Mouse (Mus musculus): ENCODE results near the gene Ccdc136. TPM values are rescaled to one million over a fixed set of nuclear protein-coding genes. Genes with fewer than 3 reads are reported as not detected.

Ccdc136 gene
- polyA plus RNA-seq, 1 experiment from 2014 or later = 0.94 TPM

DNA sequence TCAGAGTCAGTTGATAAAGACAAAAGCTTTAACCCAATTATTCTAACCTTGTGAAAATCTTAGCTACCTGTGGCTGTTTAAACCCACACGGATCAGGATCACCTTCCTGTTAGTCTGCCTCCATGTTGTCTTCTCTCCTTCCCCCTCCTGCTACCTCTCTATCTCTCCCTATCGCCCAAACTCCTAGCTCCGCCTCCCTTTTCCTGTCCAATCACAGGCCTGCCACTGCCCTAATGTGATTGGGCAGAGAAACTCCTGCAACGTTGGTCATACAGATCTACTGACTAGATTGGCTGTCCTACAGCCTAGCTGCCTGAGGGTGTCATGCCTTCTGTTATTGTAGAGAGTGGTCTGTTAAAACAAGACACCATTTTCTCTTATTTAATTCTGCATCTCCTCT is 53.7 kb downstream of the Ccdc136 start:
- no peaks in the 10 kb centered on the region for H3K9me3 ChIP-seq (replicated peaks)
- no peak for ATAC-seq
- H3K4me2 ChIP-seq = no peak overlapping the region

DNA sequence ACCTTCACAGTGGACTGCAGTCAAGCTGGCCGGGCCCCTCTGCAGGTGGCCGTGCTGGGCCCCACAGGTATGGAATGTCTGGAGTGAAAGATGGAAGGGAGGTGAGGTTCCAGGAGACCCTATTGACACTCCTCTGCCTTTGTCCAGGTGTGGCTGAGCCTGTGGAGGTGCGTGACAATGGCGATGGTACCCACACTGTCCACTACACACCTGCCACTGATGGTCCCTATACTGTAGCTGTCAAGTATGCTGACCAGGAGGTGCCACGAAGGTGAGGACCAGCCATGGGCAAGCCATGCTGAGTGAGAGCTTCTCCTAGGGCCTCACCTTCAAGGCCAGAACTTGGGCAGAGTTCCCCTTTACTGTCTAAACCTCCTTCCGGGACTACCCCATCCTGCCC is 54.6 kb downstream of the Ccdc136 start:
- H3K4me2 ChIP-seq = no peak overlapping the region
- H3K36me3 ChIP-seq = no peaks in the 10 kb centered on the region
- WGBS (ENCODE audit: insufficient replicate concordance) = 85% methylated on average over 6 of the region's 6 CpGs
- ATAC-seq = no peak
- no peaks in the 10 kb centered on the region; the same call in 1 of the 2 replicates for H3K27me3 ChIP-seq (replicated peaks)
- no peaks in the 10 kb centered on the region for H3K9me3 ChIP-seq (replicated peaks)
- H3K4me1 ChIP-seq = no peaks in the 10 kb centered on the region
- no peak overlapping the region for H3K4me3 ChIP-seq
- no peak overlapping the region for H3K27ac ChIP-seq
- no peak overlapping the region for H3K9ac ChIP-seq

More for the DNA sequence above, 53.7 kb downstream of the Ccdc136 start:
- H3K36me3 ChIP-seq = no peaks in the 10 kb centered on the region
- H3K27me3 ChIP-seq (replicated peaks) = no peaks in the 10 kb centered on the region; the same call in 1 of the 2 replicates
- no peak overlapping the region for H3K4me3 ChIP-seq
- H3K4me1 ChIP-seq = no peaks in the 10 kb centered on the region
- H3K27ac ChIP-seq = no peak overlapping the region
- H3K9ac ChIP-seq = no peak overlapping the region
- WGBS (ENCODE audit: insufficient replicate concordance) = 18% methylated on average over 4 of the region's 4 CpGs

DNA sequence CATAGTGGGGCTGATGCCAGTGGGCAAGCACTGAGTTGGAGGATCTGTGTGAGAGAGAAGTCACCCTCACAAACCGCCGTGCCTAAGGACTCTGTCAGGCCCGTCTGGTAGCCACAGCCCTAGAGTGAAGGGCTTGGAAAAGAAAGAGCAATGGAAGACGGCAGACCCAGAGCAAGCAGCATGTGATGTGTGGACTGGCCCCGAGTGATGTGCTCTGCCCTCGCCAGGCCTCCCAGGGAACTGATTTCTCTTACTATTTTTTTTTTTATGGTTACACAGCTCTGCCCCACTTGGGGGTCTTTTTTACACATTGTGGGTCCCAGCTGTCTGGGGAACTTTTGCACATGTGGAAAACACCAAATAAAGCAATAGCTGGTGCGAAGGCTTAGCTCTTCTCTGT is 65.4 kb downstream of the Ccdc136 start:
- no peaks in the 10 kb centered on the region for H3K9me3 ChIP-seq (replicated peaks)
- 52% methylated on average over 7 of the region's 7 CpGs for WGBS (ENCODE audit: insufficient replicate concordance)
- H3K27me3 ChIP-seq (replicated peaks) = peaks cover 10% of the 10 kb centered on the region; the same call in 1 of the 2 replicates
- no peak for ATAC-seq
- H3K9ac ChIP-seq = no peak overlapping the region
- H3K27ac ChIP-seq = no peak overlapping the region
- no peak overlapping the region for H3K4me3 ChIP-seq
- H3K4me2 ChIP-seq = no peak overlapping the region
- H3K36me3 ChIP-seq = no peaks in the 10 kb centered on the region
- H3K4me1 ChIP-seq = no peaks in the 10 kb centered on the region

DNA sequence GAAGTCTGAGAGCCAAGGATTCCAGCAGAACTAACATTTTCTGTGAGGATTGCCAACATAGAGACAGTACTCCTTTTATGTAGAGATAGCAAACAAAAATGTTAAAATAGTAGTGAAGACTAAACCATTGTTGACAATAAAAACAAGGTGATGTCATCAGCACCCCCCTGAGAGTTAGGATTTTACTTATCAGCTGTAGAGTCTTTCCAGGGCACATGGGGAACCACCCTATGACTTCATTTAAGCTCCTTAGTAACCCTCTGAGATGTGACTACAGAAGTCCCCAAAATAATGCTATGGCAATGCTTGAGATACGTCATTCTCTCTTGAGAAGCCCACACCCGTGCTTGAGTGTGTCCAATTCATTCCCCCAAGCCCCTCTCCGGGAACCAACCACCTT is 67.3 kb downstream of the Ccdc136 start:
- Histone ChIP-seq H3K27ac (no peak overlapping the region), H3K4me1 (peaks cover 3% of the 10 kb centered on the region), H3K36me3 (no peaks in the 10 kb centered on the region), H3K4me3 (no peak overlapping the region), H3K4me2 (no peak overlapping the region), H3K9me3 (replicated peaks) (no peaks in the 10 kb centered on the region), H3K27me3 (replicated peaks) (0 out of 2 replicates have a peak, but pooled peaks cover 10% of the 10 kb centered on the region), H3K9ac (no peak overlapping the region)
- no peak for ATAC-seq
- 68% methylated on average over 3 of the region's 3 CpGs for WGBS (ENCODE audit: insufficient replicate concordance)

DNA sequence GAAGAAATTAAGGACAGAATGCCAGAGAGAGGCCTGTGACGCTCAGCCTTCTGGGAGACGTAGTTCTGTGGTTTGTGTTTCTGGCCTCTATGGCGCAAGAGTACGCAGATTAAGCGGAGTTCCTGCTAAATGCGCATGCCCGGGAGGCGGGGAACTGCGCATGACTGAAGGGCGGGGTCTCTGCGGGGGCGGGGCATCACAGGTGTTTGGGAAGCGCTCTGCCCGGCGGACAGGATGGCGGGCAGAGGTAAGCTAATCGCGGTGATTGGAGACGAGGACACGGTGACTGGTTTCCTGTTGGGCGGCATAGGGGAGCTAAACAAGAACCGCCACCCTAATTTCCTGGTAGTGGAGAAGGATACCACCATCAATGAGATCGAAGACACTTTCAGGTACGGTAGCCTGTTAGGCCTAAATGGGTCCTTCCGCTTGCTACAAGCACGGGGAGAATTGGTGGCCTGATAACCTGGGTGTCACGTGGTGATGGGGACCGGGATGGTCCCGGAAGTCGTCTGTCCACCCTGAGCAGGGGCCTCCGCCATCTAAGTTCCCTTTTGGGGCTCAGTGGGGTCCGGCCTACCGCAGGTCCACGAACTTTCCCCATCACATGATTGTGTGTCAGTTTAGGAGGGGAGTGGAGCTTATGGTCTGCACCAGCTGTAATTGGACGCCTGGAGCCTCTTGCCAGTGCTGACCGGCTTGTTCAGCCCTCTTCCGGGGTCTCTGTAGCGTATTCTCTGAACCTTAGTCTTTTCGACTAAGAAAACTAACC is 71.7 kb downstream of the Ccdc136 start, which contains the start of gene Atp6v1f:
TSS of gene Atp6v1f (plus strand) at position 136 of the 772 bp plus-strand sequence.
- 0 out of 2 replicates have a peak, but pooled peaks cover under 1% of the 10 kb centered on the region for H3K27me3 ChIP-seq (replicated peaks)
- peaks cover 25% of the 10 kb centered on the region for H3K36me3 ChIP-seq
- peak within 1 kb of the TSS; percentile 65 for H3K27ac ChIP-seq
- H3K9me3 ChIP-seq (replicated peaks) = no peaks in the 10 kb centered on the region
- H3K9ac ChIP-seq = peak within 1 kb of the TSS; percentile 77
- WGBS (ENCODE audit: insufficient replicate concordance) = under 1% methylated on average over 39 of the region's 39 CpGs
- H3K4me2 ChIP-seq = peak within 1 kb of the TSS; percentile 78
- peak; percentile 91 for ATAC-seq
- H3K4me1 ChIP-seq = peaks cover 11% of the 10 kb centered on the region
- peak within 1 kb of the TSS; percentile 67 for H3K4me3 ChIP-seq

DNA sequence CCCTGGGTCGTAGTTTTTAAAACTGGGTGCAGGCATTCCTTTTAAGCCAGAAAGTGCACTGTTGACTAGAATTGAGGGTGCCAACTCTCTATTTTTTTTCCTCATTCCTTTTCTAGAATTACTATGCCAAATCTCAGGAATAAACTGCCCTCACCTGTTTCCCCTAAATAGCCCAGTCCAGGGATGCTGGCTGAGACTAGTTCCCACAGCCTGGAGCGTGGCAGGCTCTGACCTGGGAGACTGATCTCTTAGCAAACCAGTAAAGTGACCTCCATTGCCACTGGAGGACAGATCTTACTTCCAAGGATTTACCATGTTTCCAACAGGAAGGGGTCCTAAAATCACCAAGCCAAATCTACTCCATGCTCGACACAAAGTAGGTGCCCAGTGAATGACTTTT is 72.7 kb downstream of the Ccdc136 start:
- ATAC-seq = no peak
- Histone ChIP-seq H3K27me3 (replicated peaks) (no peaks in the 10 kb centered on the region), H3K9ac (peak overlapping the region; percentile 77), H3K4me1 (peaks cover 18% of the 10 kb centered on the region), H3K36me3 (peaks cover 25% of the 10 kb centered on the region), H3K4me3 (peak overlapping the region; percentile 67), H3K27ac (0 out of 2 replicates have a peak overlapping the region, but pooled peaks have one; percentile 65), H3K4me2 (peak overlapping the region; percentile 78), H3K9me3 (replicated peaks) (no peaks in the 10 kb centered on the region)
- 68% methylated on average over 3 of the region's 3 CpGs for WGBS (ENCODE audit: insufficient replicate concordance)

DNA sequence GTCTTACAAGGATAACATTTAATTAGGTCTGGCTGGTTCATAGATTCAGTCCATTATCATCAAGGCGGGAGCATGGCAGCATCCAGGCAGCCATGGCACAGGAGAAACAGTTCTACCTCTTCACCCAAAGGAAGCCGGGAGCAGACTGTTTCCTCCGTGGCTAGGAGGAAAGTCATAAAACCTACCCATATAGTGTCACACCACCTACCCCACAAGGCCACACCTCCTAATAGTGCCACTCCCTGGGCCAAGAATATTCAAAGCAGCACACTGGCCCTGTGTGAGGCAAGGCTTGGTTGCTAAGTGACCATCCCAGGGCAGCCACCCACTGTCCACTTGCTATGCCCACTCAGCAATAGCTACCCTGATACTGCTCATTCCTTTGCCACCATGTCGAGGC is 75.0 kb downstream of the Ccdc136 start, which contains the start of gene Atp6v1fnb:
TSS of gene Atp6v1fnb (plus strand) at position 301 of the 400 bp plus-strand sequence.
- WGBS (ENCODE audit: insufficient replicate concordance) = 82% methylated on average over 4 of the region's 4 CpGs
- peaks cover 27% of the 10 kb centered on the region for H3K4me1 ChIP-seq
- no peaks in the 10 kb centered on the region for H3K9me3 ChIP-seq (replicated peaks)
- H3K27me3 ChIP-seq (replicated peaks) = peaks cover 19% of the 10 kb centered on the region; the same call in 1 of the 2 replicates
- no peak within 1 kb of the TSS for H3K27ac ChIP-seq
- no peak within 1 kb of the TSS for H3K9ac ChIP-seq
- no peak within 1 kb of the TSS for H3K4me3 ChIP-seq
- no peak within 1 kb of the TSS for H3K4me2 ChIP-seq
- no peak for ATAC-seq
- H3K36me3 ChIP-seq = peaks cover 25% of the 10 kb centered on the region

DNA sequence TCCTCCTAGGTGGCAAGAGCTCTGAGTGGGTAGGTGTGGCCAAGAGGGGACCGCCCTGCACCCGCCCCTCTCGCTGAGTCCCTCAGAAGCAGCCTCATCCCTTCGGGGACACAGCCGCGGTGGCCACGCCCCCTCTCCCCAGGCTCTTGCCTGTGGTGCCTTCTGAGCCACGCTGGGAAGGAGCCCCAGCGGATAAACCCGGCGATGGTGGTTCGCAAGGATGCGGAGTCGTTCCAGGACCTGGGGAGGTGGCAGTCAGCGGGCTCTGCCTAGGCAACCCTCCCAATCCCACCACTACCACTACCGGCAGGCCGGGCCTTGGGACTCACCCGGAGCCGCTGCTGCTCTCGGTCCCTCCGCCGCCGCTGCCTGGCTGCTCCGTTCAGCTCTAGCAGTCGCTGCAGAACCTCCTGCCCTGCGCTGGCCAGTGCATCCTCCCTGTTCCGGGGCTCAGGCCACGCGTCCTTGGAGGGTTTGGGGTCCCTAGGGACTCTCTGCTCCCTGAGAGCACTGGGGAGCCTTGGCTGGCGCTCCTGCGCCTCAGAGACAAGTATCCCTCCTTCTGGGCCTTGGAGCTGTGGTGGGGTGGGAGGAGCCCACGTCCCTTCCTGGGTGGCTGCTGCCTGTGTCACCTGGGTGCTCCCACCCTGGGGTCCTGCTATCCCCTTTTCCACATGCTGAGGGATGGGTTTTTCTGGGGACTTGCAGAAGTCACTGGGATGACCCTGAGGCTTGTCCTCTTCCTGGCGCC is 78.0 kb downstream of the Ccdc136 start:
- peaks cover 16% of the 10 kb centered on the region for H3K4me1 ChIP-seq
- ATAC-seq = peak; percentile 98
- H3K4me3 ChIP-seq = peak overlapping the region; percentile 57
- 4% methylated on average over 33 of the region's 33 CpGs for WGBS (ENCODE audit: insufficient replicate concordance)
- H3K36me3 ChIP-seq = peaks cover 25% of the 10 kb centered on the region
- peak overlapping the region; percentile 81 for H3K4me2 ChIP-seq
- H3K9ac ChIP-seq = peak overlapping the region; percentile 68
- peaks cover 43% of the 10 kb centered on the region for H3K27me3 ChIP-seq (replicated peaks)
- H3K27ac ChIP-seq = no peak overlapping the region
- H3K9me3 ChIP-seq (replicated peaks) = no peaks in the 10 kb centered on the region

DNA sequence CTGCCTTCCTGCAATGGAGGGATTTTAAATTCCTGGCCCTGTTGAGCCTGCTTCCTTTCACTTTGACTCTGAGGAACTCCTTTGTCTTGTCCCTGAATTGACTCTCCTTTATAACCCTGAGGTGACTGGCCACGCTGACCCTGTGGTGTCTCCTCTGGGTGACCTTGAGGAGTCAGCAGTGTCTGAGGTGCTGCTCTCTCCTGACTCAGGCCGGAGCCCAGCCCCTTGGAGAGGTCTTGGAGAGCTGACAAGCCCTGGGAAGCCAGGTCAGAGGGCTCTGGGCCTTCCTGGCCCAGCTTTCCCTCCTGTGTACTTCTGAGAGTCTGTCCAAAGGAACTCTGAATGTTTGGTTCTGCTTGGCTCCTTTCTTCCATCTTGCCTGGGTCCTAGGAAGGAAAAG is 78.6 kb downstream of the Ccdc136 start:
- no peak for ATAC-seq
- H3K27ac ChIP-seq = no peak overlapping the region
- H3K27me3 ChIP-seq (replicated peaks) = peaks cover 43% of the 10 kb centered on the region
- no peaks in the 10 kb centered on the region for H3K9me3 ChIP-seq (replicated peaks)
- H3K4me3 ChIP-seq = peak overlapping the region; percentile 57; the same call in 1 of the 2 replicates
- WGBS (ENCODE audit: insufficient replicate concordance) = 65% methylated on average over 2 of the region's 2 CpGs
- peak overlapping the region; percentile 81 for H3K4me2 ChIP-seq
- peaks cover 22% of the 10 kb centered on the region for H3K36me3 ChIP-seq
- peaks cover 16% of the 10 kb centered on the region for H3K4me1 ChIP-seq
- 0 out of 2 replicates have a peak overlapping the region, but pooled peaks have one; percentile 68 for H3K9ac ChIP-seq

Small RNA genes lying within 50 kb of the gene (microRNA-seq; reads per million reads assigned to microRNA genes)
- gene Gm26220 (not detected), gene Gm44354 (not detected)

Other genes with a start within 250 kb of the Ccdc136 start
- gene Rbm28, start 231.3 kb upstream of the Ccdc136 start, polyA plus RNA-seq (2016; fragmentation: Nextera tagmentation; extraction: Ambion mirVana) = 23.2 and 27.2 TPM in 2 replicates
- 0.07 and 0.12 TPM in 2 replicates for gene Prrt4, start 216.7 kb upstream of the Ccdc136 start, polyA plus RNA-seq (2016; fragmentation: Nextera tagmentation; extraction: Ambion mirVana)
- gene Impdh1, start 179.9 kb upstream of the Ccdc136 start, polyA plus RNA-seq (2016; fragmentation: Nextera tagmentation; extraction: Ambion mirVana) = 13.7 and 14.3 TPM in 2 replicates
- 19.1 and 20.0 TPM in 2 replicates for gene Hilpda, start 123.8 kb upstream of the Ccdc136 start, polyA plus RNA-seq (2016; fragmentation: Nextera tagmentation; extraction: Ambion mirVana)
- 0.20 and 0.31 TPM in 2 replicates for gene Fam71f2, start 116.7 kb upstream of the Ccdc136 start, polyA plus RNA-seq (2016; fragmentation: Nextera tagmentation; extraction: Ambion mirVana)
- not detected in 2 replicates for gene Fam71f1, start 77.2 kb upstream of the Ccdc136 start, polyA plus RNA-seq (2016; fragmentation: Nextera tagmentation; extraction: Ambion mirVana)
- 127 and 131 TPM in 2 replicates for gene Calu, start 48.2 kb upstream of the Ccdc136 start, polyA plus RNA-seq (2016; fragmentation: Nextera tagmentation; extraction: Ambion mirVana)
- gene Opn1sw, start 7.8 kb upstream of the Ccdc136 start, polyA plus RNA-seq (2016; fragmentation: Nextera tagmentation; extraction: Ambion mirVana) = 0.08 TPM in 1 of 2 replicates, not detected in the other
- gene Flnc, start 36.9 kb downstream of the Ccdc136 start, polyA plus RNA-seq (2016; fragmentation: Nextera tagmentation; extraction: Ambion mirVana) = 2.2 and 2.8 TPM in 2 replicates
- gene Atp6v1f, start 71.4 kb downstream of the Ccdc136 start, polyA plus RNA-seq (2016; fragmentation: Nextera tagmentation; extraction: Ambion mirVana) = 149 and 161 TPM in 2 replicates
- gene Atp6v1fnb, start 75.1 kb downstream of the Ccdc136 start, polyA plus RNA-seq (2016; fragmentation: Nextera tagmentation; extraction: Ambion mirVana) = not detected in 2 replicates
- gene Kcp, start 111.6 kb downstream of the Ccdc136 start, polyA plus RNA-seq (2016; fragmentation: Nextera tagmentation; extraction: Ambion mirVana) = 2.8 and 3.2 TPM in 2 replicates
- gene Irf5, start 130.3 kb downstream of the Ccdc136 start, polyA plus RNA-seq (2016; fragmentation: Nextera tagmentation; extraction: Ambion mirVana) = 5.9 and 7.2 TPM in 2 replicates
- gene Tnpo3, start 213.6 kb downstream of the Ccdc136 start, polyA plus RNA-seq (2016; fragmentation: Nextera tagmentation; extraction: Ambion mirVana) = 55.2 and 56.6 TPM in 2 replicates